Mouse (Mus musculus) limb, embryonic 14.5 days (tissue): ENCODE data around the gene Arap2. TPM values are rescaled to one million over a fixed set of nuclear protein-coding genes. Genes with fewer than 3 reads are reported as not detected.

Source experiments
- ATAC-seq: fragments of 200-750 bp; cut with Nextera tagmentation; 2 replicates; pipeline ENCODE4 v1.8.0; 2017; ENCODE audit warnings: low read depth, moderate number of reproducible peaks, moderate TSS enrichment; ENCODE audit not compliant: low FRiP score
- DNase-seq: peaks from one replicate; pipeline ENCODE4 v3.0.0-alpha.2; 2015; ENCODE audit warnings: low spot score
- H3K27ac ChIP-seq: fragments of 300-500 bp; sonication (generic); replicated peaks from 2 replicates; pipeline ENCODE4 v1.5.1; 2014; ENCODE audit warnings: low read depth, mild to moderate bottlenecking, low read length, moderate library complexity, mixed read lengths
- H3K27me3 ChIP-seq: fragments of 300-500 bp; sonication (generic); 2 replicates; pipeline ENCODE4 v1.6.1; 2014; ENCODE audit warnings: low read length, mixed read lengths; ENCODE audit not compliant: control insufficient read depth, insufficient read depth
- H3K36me3 ChIP-seq: fragments of 300-500 bp; sonication (generic); 2 replicates; pipeline ENCODE4 v1.6.1; 2014; ENCODE audit warnings: mild to moderate bottlenecking, low read length, moderate library complexity, mixed read lengths; ENCODE audit not compliant: control insufficient read depth, insufficient read depth
- H3K4me1 ChIP-seq: fragments of 300-500 bp; sonication (generic); 2 replicates; pipeline ENCODE4 v1.6.1; 2014; ENCODE audit warnings: antibody characterized with exemption, low read length, mixed read lengths; ENCODE audit not compliant: control insufficient read depth, insufficient read depth
- H3K4me2 ChIP-seq: fragments of 300-500 bp; sonication (generic); replicated peaks from 2 replicates; pipeline ENCODE4 v1.6.1; 2014; ENCODE audit warnings: low read depth, mild to moderate bottlenecking, low read length, moderate library complexity; ENCODE audit not compliant: severe bottlenecking
- H3K4me3 ChIP-seq: fragments of 300-500 bp; sonication (generic); replicated peaks from 2 replicates; pipeline ENCODE4 v1.5.1; 2014; ENCODE audit warnings: low read length
- H3K9ac ChIP-seq: fragments of 300-500 bp; sonication (generic); 2 replicates; pipeline ENCODE4 v1.6.1; 2014; ENCODE audit warnings: mild to moderate bottlenecking, low read depth, low read length, moderate library complexity; ENCODE audit not compliant: severe bottlenecking
- H3K9me3 ChIP-seq: fragments of 300-500 bp; sonication (generic); 2 replicates; pipeline ENCODE4 v1.6.1; 2016; ENCODE audit warnings: low read length; ENCODE audit not compliant: control insufficient read depth
- POLR2A ChIP-seq: fragments of 200-500 bp; IDR thresholded peaks from 2 replicates; pipeline ENCODE4 v1.8.0; 2012; ENCODE audit warnings: inconsistent platforms, mild to moderate bottlenecking, moderate library complexity, borderline replicate concordance; ENCODE audit not compliant: insufficient read depth, insufficient read length; ENCODE audit errors: extremely low read depth
- WGBS: fragments of 180-500 bp; shearing (Covaris S2); extraction: QIAGEN DNeasy Blood & Tissue Kit; methylation state at CpG from one replicate; pipeline ENCODE4 v1.1.7; 2014; 5-methylcytosine and 5-hydroxymethylcytosine counted together
- polyA plus RNA-seq, 2 experiments: library from polyadenylated mRNA; depleted of rRNA in 1 of 2; stranded (reverse) in 1 of 2; unstranded in 1 of 2; fragments of >200 nt; fragmentation: Nextera tagmentation in 1 of 2; extraction: Ambion mirVana in 1 of 2; gene quantifications; 2 replicates each; pipeline versions ENCODE4 v1.2.1 to v1.2.3; 2012 to 2014

The Arap2 gene
- polyA plus RNA-seq, 2 experiments = 2.4 to 8.0 TPM

DNA sequence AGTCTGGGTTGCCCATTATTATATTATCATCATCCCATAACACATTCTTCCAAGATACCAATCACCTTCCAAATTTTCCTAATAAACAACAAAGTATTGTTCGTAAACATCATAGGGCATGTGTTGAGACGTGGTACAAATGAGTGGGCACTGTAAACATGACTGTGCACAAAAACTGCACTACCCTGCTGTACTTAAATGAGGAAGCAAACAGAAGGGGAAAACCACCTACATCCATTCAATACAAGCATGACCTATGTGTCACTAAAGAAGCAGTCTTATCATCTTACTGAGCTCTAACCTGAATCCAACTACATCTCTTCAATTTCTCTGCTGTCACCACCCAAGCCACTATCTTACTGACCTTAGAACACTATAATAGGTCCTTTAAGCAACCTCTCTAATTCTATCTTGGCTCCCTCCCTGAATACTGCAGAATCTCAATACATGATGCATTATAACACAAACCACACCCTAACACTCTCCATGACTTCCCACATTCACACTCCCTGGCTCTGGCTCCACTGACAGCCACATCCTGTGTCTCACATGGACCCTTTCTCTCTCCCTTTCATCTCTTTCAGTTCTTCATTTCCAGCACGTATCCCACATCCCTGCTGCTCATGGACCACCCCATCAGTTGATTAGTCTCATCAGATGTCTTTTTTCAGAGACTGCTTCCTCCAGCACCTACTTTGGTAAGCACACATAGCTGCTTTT, 10.0 kb downstream of the Arap2 start:
- Histone ChIP-seq H3K36me3 (no peaks in the 10 kb centered on the region), H3K27me3 (no peaks in the 10 kb centered on the region), H3K9ac (no peak overlapping the region), H3K4me2 (no peak overlapping the region), H3K27ac (no peak overlapping the region), H3K4me3 (no peak overlapping the region), H3K9me3 (no peaks in the 10 kb centered on the region), H3K4me1 (no peaks in the 10 kb centered on the region)
- TF ChIP-seq POLR2A = no peak
- ATAC-seq (no peak), DNase-seq (no peak)
- WGBS = 77% methylated on average over 3 of the region's 3 CpGs

DNA sequence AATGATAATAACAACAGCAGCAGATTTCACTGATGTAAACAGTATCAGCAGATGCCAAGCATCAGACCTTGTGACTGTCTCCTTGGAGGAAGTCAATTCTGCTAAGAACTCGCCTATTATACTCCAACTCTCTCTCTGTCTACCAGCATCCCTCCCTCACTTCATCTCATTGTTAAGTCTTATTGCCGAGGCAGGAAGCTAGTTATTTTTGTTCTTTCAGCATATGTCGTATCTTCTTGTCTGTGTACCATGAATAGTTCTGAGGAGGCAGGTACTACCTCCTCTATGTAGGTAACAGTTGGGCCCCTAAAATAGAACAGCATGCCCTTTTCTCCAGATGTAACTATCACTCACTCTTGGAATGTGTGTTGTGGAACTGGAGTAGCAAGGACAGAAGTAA, 13.0 kb downstream of the Arap2 start:
- Histone ChIP-seq H3K27ac (no peak overlapping the region), H3K27me3 (no peaks in the 10 kb centered on the region), H3K9me3 (no peaks in the 10 kb centered on the region), H3K4me2 (no peak overlapping the region), H3K4me3 (no peak overlapping the region), H3K4me1 (no peaks in the 10 kb centered on the region), H3K36me3 (no peaks in the 10 kb centered on the region), H3K9ac (no peak overlapping the region)
- DNase-seq (no peak), ATAC-seq (no peak)
- no peak for TF ChIP-seq POLR2A
- 75% methylated on average over 3 of the region's 3 CpGs for WGBS

DNA sequence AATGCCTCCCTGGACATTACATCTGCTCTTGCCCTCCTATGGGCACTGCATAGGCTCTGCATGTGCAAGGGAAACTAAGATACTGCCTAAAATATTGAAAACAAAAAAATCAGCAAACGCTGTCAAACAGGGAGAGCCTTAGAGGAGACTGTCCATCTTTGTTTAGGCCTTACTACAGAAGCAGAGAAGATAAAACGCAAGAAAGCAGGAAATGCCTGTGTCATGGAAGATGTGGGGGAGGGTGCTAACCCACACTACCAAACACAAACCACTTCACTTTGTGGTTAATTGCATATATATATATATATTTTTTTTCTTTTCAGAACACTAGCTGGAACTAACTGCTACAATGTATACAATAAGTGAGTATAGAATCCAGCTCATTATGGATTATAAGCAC, 14.3 kb downstream of the Arap2 start:
- H3K4me2 ChIP-seq = no peak overlapping the region
- no peak for TF ChIP-seq POLR2A
- ATAC-seq (no peak), DNase-seq (no peak)
- no peak overlapping the region for H3K4me3 ChIP-seq
- no peak overlapping the region for H3K27ac ChIP-seq
- H3K9ac ChIP-seq = no peak overlapping the region
- no peaks in the 10 kb centered on the region for H3K36me3 ChIP-seq
- WGBS = 76% methylated on average over 2 of the region's 2 CpGs
- H3K4me1 ChIP-seq = no peaks in the 10 kb centered on the region
- no peaks in the 10 kb centered on the region for H3K27me3 ChIP-seq
- H3K9me3 ChIP-seq = no peaks in the 10 kb centered on the region

DNA sequence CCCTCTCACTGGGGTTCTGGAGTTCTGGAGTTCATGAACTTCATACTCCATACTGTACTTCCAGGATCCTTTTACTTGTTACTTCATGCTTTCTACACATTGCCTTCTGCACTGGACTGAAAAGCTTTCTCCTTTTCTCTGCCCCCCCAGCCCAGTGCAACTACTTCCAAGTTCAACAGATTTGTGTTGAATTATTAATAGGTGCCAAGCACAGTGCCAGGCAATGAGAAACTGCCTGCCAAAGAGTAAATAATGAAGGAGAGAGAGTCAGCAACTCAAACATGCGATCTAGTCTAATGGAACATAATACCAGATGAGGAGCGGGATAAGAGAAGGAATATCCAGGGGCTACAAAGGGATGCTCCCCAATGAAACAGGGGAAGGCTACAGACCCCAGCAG, 17.8 kb downstream of the Arap2 start:
- WGBS = 97% methylated on average over 2 of the region's 2 CpGs
- TF ChIP-seq POLR2A = no peak
- no peaks in the 10 kb centered on the region for H3K9me3 ChIP-seq
- H3K4me3 ChIP-seq = no peak overlapping the region
- no peaks in the 10 kb centered on the region for H3K4me1 ChIP-seq
- ATAC-seq (no peak), DNase-seq (no peak)
- no peaks in the 10 kb centered on the region for H3K27me3 ChIP-seq
- no peak overlapping the region for H3K9ac ChIP-seq
- H3K27ac ChIP-seq = no peak overlapping the region
- no peak overlapping the region for H3K4me2 ChIP-seq
- no peaks in the 10 kb centered on the region for H3K36me3 ChIP-seq

- H3K4me1 ChIP-seq = no peaks in the 10 kb centered on the region
- DNase-seq (no peak), ATAC-seq (no peak)
- H3K4me3 ChIP-seq = no peak overlapping the region
- no peaks in the 10 kb centered on the region for H3K36me3 ChIP-seq
- no peak overlapping the region for H3K4me2 ChIP-seq
- H3K27me3 ChIP-seq = no peaks in the 10 kb centered on the region
- TF ChIP-seq POLR2A = no peak
- 87% methylated on average over 9 of the region's 9 CpGs for whole genome bisulfite sequencing
- H3K9ac ChIP-seq = no peak overlapping the region
- H3K9me3 ChIP-seq = no peaks in the 10 kb centered on the region
- H3K27ac ChIP-seq = no peak overlapping the region
These were observed 22.6 kb downstream of the Arap2 start for GRCm38 (mm10) chr5:62743220-62743922.
